Mouse (Mus musculus): ENCODE results near the gene Rnf25. TPM values are rescaled to one million over a fixed set of nuclear protein-coding genes. Genes with fewer than 3 reads are reported as not detected.

Rnf25 gene
- total and polyA plus RNA-seq, 3 experiments, result 32.4 to 49.7 TPM; not detected in 1

DNA sequence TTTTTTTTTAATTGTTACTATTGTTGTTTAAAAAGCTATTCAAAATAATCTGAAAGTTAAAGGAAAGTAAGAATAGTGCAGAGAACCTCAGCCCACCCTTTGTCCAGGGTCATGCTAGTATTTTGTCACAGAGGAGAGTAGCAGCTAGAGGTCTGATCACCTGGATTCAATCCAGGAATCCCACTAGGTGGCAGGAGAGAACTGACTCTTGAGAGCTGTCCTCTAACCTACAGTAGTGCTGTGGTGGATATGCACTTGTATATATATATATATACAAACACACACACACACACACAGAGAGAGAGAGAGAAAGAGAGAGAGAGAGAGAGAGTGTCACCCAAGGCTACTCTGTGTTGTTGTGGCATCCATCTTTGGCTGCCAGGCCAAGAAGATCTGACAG, 42.7 kb upstream of the Rnf25 start:
- Histone ChIP-seq H3K4me3 (ENCODE audit: control insufficient read depth in 1 of 2, insufficient read depth in 1 of 2, low read depth in 2 of 2, low read length in 2 of 2) (no peak overlapping the region), H3K27ac (ENCODE audit: control insufficient read depth, low read depth, low read length) (no peak overlapping the region), H3K9me3 (replicated peaks; ENCODE audit: insufficient read depth, low read length) (no peaks in the 10 kb centered on the region), H3K9ac (ENCODE audit: control insufficient read depth, low read depth, low read length, poor library complexity, severe bottlenecking) (no peak overlapping the region), H3K36me3 (ENCODE audit: control insufficient read depth in 1 of 2, insufficient read depth in 2 of 2, low read length in 2 of 2) (no peaks in the 10 kb centered on the region), H3K4me1 (ENCODE audit: control insufficient read depth in 1 of 2, insufficient read depth in 2 of 2, low read length in 2 of 2) (no peaks in the 10 kb centered on the region), H3K27me3 (ENCODE audit: control insufficient read depth in 1 of 2, insufficient read depth in 2 of 2, low read length in 2 of 2) (peaks cover 7 to 13% of the 10 kb centered on the region in 2 experiments), H3K79me2 (ENCODE audit: control insufficient read depth, insufficient read depth, low read length, poor library complexity) (no peaks in the 10 kb centered on the region)
- peak; percentile 24 for DNase-seq (ENCODE audit: low read depth, low spot score)
- TF ChIP-seq MAFK (IDR thresholded peaks at IDR 0.05; ENCODE audit: borderline replicate concordance, low read depth, low read length), result no peak
- peak; percentile 36; the same call in 1 of the 2 replicates for TF ChIP-seq SMC3 (IDR thresholded peaks at IDR 0.05; ENCODE audit: low read depth, low read length)
- no peak for TF ChIP-seq POLR2AphosphoS5 (IDR thresholded peaks at IDR 0.05; ENCODE audit: borderline replicate concordance, low read depth, low read length)
- TF ChIP-seq GATA1 (IDR thresholded peaks at IDR 0.05; ENCODE audit: low read depth, low read length), result no peak
- no peak for TF ChIP-seq ZC3H11A (IDR thresholded peaks at IDR 0.05; ENCODE audit: low read depth, low read length)
- no peak for TF ChIP-seq ZMIZ1 (IDR thresholded peaks at IDR 0.05; ENCODE audit: low read depth, low read length)
- TF ChIP-seq CHD1 (IDR thresholded peaks at IDR 0.05; ENCODE audit: low read depth, low read length), result no peak
- no peak for TF ChIP-seq UBTF (IDR thresholded peaks at IDR 0.05; ENCODE audit: borderline replicate concordance, insufficient read depth, low read depth, low read length)
- no peak for TF ChIP-seq POLR2A (IDR thresholded peaks at IDR 0.05; ENCODE audit: control insufficient read depth in 1 of 2, insufficient read depth in 1 of 2, low read depth in 1 of 2, low read length in 2 of 2, poor library complexity in 1 of 2)
- no peak for TF ChIP-seq NELFE (IDR thresholded peaks at IDR 0.05; ENCODE audit: low read depth, low read length)
- TF ChIP-seq RAD21 (IDR thresholded peaks at IDR 0.05; ENCODE audit: low read depth, low read length), result peak; percentile 47
- no peak for TF ChIP-seq TCF12 (IDR thresholded peaks at IDR 0.05; ENCODE audit: low read depth, low read length)
- no peak for TF ChIP-seq MYC (IDR thresholded peaks at IDR 0.05; ENCODE audit: low read depth, low read length)
- no peak for TF ChIP-seq MEF2A (IDR thresholded peaks at IDR 0.05; ENCODE audit: extremely low read depth, insufficient replicate concordance, low read depth, low read length, poor library complexity, severe bottlenecking)
- TF ChIP-seq TAL1 (IDR thresholded peaks at IDR 0.05; ENCODE audit: low read length), result no peak
- TF ChIP-seq CTCF (IDR thresholded peaks at IDR 0.05 in 2 of 3, conservative IDR thresholded peaks at IDR 0.05 in 1 of 3; ENCODE audit: control insufficient read depth in 1 of 3, insufficient read depth in 1 of 3, low read depth in 2 of 3, low read length in 3 of 3, poor library complexity in 1 of 3, severe bottlenecking in 1 of 3), result peak in 2 of 3 experiments; percentile 17 to 51; a peak in 3 of 6 replicates
- no peak for TF ChIP-seq ELF1 (IDR thresholded peaks at IDR 0.05; ENCODE audit: low read depth, low read length)

DNA sequence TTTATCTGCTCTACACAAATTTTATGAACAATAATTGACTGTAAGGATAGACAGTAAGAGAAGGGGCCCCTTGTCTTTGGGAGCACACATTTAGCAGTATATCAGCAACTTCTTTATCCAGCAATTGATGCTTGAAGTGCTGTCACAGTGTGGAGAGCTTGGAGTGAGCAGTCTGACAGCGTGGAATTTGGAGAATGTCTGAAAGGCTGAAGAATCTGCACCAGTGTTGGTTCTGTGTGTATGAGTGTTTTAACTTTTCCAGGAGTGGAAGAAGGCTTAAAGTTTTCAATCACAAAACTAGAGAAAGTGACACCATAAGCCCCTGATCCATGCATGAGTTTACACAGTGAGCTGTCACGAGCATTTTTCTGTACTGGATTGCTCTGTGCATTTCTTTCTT, 42.3 kb upstream of the Rnf25 start:
- TF ChIP-seq E2F4 (IDR thresholded peaks at IDR 0.05; ENCODE audit: borderline replicate concordance, low read depth, low read length), result no peak
- TF ChIP-seq NRF1 (IDR thresholded peaks at IDR 0.05; ENCODE audit: insufficient read depth, low read depth, low read length, poor library complexity, severe bottlenecking), result no peak
- no peak for TF ChIP-seq JUND (IDR thresholded peaks at IDR 0.05; ENCODE audit: low read depth, low read length)
- TF ChIP-seq BHLHE40 (IDR thresholded peaks at IDR 0.05; ENCODE audit: borderline replicate concordance, low read depth, low read length), result no peak
- TF ChIP-seq MAZ (IDR thresholded peaks at IDR 0.05; ENCODE audit: low read depth, low read length), result no peak
- no peak for TF ChIP-seq ZMIZ1 (IDR thresholded peaks at IDR 0.05; ENCODE audit: low read depth, low read length)
- no peak for TF ChIP-seq ELF1 (IDR thresholded peaks at IDR 0.05; ENCODE audit: low read depth, low read length)
- Histone ChIP-seq H3K4me3 (ENCODE audit: control insufficient read depth in 1 of 2, insufficient read depth in 1 of 2, low read depth in 2 of 2, low read length in 2 of 2) (no peak overlapping the region), H3K27ac (ENCODE audit: control insufficient read depth, low read depth, low read length) (no peak overlapping the region), H3K9ac (ENCODE audit: control insufficient read depth, low read depth, low read length, poor library complexity, severe bottlenecking) (no peak overlapping the region), H3K27me3 (ENCODE audit: control insufficient read depth in 1 of 2, insufficient read depth in 2 of 2, low read length in 2 of 2) (peaks cover 7 to 13% of the 10 kb centered on the region in 2 experiments), H3K79me2 (ENCODE audit: control insufficient read depth, insufficient read depth, low read length, poor library complexity) (no peaks in the 10 kb centered on the region), H3K4me1 (ENCODE audit: control insufficient read depth in 1 of 2, insufficient read depth in 2 of 2, low read length in 2 of 2) (no peaks in the 10 kb centered on the region), H3K9me3 (replicated peaks; ENCODE audit: insufficient read depth, low read length) (no peaks in the 10 kb centered on the region), H3K36me3 (ENCODE audit: control insufficient read depth in 1 of 2, insufficient read depth in 2 of 2, low read length in 2 of 2) (no peaks in the 10 kb centered on the region)
- DNase-seq (ENCODE audit: low read depth, low spot score), result no peak
